Mouse (Mus musculus): ENCODE results near the gene 2900011O08Rik.

DNA sequence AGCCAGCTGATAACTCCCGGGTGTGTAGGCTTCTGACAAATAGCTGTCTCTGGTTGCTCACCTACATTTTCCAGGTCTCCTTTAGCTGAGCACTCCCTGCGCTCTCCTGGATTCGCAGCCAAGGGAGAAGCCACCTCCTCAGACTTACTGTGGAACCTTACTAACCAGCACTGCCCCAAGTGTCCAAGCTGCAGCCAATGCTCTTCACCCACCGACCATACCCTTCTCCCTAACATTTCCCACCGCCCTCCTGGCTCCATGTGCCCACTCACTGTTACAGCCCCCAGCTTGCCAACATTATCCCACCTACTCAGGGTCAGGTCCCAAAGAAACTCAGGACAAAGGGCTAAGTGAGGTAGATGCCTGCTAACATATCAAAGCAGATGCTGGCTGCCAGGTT, 66.7 kb downstream of the 2900011O08Rik start:
- no peak for TF ChIP-seq CTCF (IDR thresholded peaks at IDR 0.05; ENCODE audit: low read depth)
- no peak for TF ChIP-seq EP300 (IDR thresholded peaks at IDR 0.05; ENCODE audit: low read depth)
